Comparison of ENCODE assay signal across 12 mouse cellular contexts in genomic region chr2:93964494-93965160, GRCm38 (mm10). TPM values are rescaled to one million over a fixed set of nuclear protein-coding genes. Genes with fewer than 3 reads are reported as not detected.
DNase-seq lines count a peak whose midpoint lies in the region; ATAC-seq and TF ChIP-seq lines count a peak whose summit lies in the region.
"Had no signal": no experiment of that assay in that cellular context is flagged by ENCODE, and none has a peak within 500 bp of the region (broad histone marks: within the 10 kb centered on the region; RNA-seq: fewer than 3 reads in every experiment).

No protein-coding gene starts in this region.

- 60% methylated on average over 7 of the region's 7 CpGs for WGBS in heart, embryonic 10.5 days
- 29% methylated on average over 7 of the region's 7 CpGs for WGBS in olfactory bulb, adult 2 months

- no peak for ATAC-seq in activated CD4-positive, CD25-positive, alpha-beta regulatory T cell, adult 4 months
- ATAC-seq: CD4-positive, CD25-positive, alpha-beta regulatory T cell, adult 4 months; liver, embryonic 12.5 days had no signal

- H3K27me3 ChIP-seq in heart, embryonic 10.5 days (ENCODE audit: insufficient read depth, poor library complexity, severe bottlenecking): peaks cover 32% of the 10 kb centered on the region

- TF ChIP-seq POLR2A in olfactory bulb, adult 2 months (IDR thresholded peaks at IDR 0.05; ENCODE audit: insufficient read depth, low read depth, low read length): no peak

- peak; percentile 36 to 37 for DNase-seq in heart, postnatal 10 days
- DNase-seq in heart, embryonic 10.5 days (ENCODE audit: low spot score): no peak
- peak; percentile 31 for DNase-seq in right cerebral cortex, postnatal 4 days
- DNase-seq in right cerebral cortex, adult 18-20 months: no peak
- DNase-seq in layer of hippocampus, postnatal 10 days (ENCODE audit: low spot score in 2 of 2): peak; percentile 48 to 66
- DNase-seq in frontal cortex, postnatal 14 days (ENCODE audit: low spot score in 2 of 2): no peak
- DNase-seq: kidney, adult 8-10 months had no signal

- H3K9me3 ChIP-seq in heart, embryonic 10.5 days: no peaks in the 10 kb centered on the region
- H3K9me3 ChIP-seq: liver, embryonic 12.5 days had no signal

- no peak overlapping the region for H3K4me3 ChIP-seq in heart, embryonic 10.5 days
- no peak overlapping the region for H3K4me3 ChIP-seq in olfactory bulb, adult 2 months (ENCODE audit: insufficient read depth, low read depth, low read length)
- H3K4me3 ChIP-seq: heart, adult 2 months; liver, embryonic 12.5 days had no signal

- TF ChIP-seq CTCF in olfactory bulb, adult 2 months (IDR thresholded peaks at IDR 0.05; ENCODE audit: insufficient read depth, low read depth, low read length): no peak

- no peak overlapping the region for H3K27ac ChIP-seq in heart, embryonic 10.5 days
- peak overlapping the region; percentile 86 for H3K27ac ChIP-seq in olfactory bulb, adult 2 months (ENCODE audit: insufficient read depth, low read depth, low read length)
- H3K27ac ChIP-seq: heart, adult 2 months; liver, embryonic 12.5 days had no signal

- intact Hi-C loops in heart, postnatal 10 days (cut with DNase I): no loop called here

- no peaks in the 10 kb centered on the region for H3K36me3 ChIP-seq in heart, embryonic 10.5 days
- H3K36me3 ChIP-seq: liver, embryonic 12.5 days had no signal

- no peaks in the 10 kb centered on the region for H3K4me1 ChIP-seq in heart, embryonic 10.5 days
- H3K4me1 ChIP-seq in olfactory bulb, adult 2 months (ENCODE audit: control insufficient read depth, insufficient read depth, low read length): peaks cover 42% of the 10 kb centered on the region
- H3K4me1 ChIP-seq: liver, embryonic 12.5 days had no signal

RNA-seq across cellular contexts. Expression of gene Gm13889, which starts 7.6 kb away (rescaled TPM):
- total RNA-seq in heart, postnatal 10 days (2021): 10 to 100 TPM; 25.3 to 29.4 TPM
- polyA plus RNA-seq in heart, embryonic 10.5 days (2016; fragmentation: Nextera tagmentation; extraction: Ambion mirVana): 2.6 and 3.1 TPM in 2 replicates
- total RNA-seq in layer of hippocampus, postnatal 10 days (2021): 10 to 100 TPM; 44.4 to 49.5 TPM
- not detected in 2 replicates for polyA plus RNA-seq in olfactory bulb, adult 2 months (2012; ENCODE audit: insufficient read depth, insufficient read length, low replicate concordance, missing spikeins)
- polyA plus RNA-seq in activated CD4-positive, CD25-positive, alpha-beta regulatory T cell, adult 4 months (2017; shearing (Covaris generic)): not detected
- polyA plus RNA-seq: CD4-positive, CD25-positive, alpha-beta regulatory T cell, adult 4 months had no signal

RNA-seq across cellular contexts. Expression of gene Gm27027, which starts 31.5 kb away (rescaled TPM):
- total RNA-seq in heart, postnatal 10 days (2021): 1 to 10 TPM in 1 of 2 experiments, not detected in 1; 1.0 TPM
- polyA plus RNA-seq in heart, embryonic 10.5 days (2016; fragmentation: Nextera tagmentation; extraction: Ambion mirVana): not detected in 2 replicates
- total RNA-seq in layer of hippocampus, postnatal 10 days (2021): not detected
- not detected in 2 replicates for polyA plus RNA-seq in olfactory bulb, adult 2 months (2012; ENCODE audit: insufficient read depth, insufficient read length, low replicate concordance, missing spikeins)
- not detected for polyA plus RNA-seq in activated CD4-positive, CD25-positive, alpha-beta regulatory T cell, adult 4 months (2017; shearing (Covaris generic))
- total RNA-seq: heart, adult 2 months had no signal
- polyA plus RNA-seq: CD4-positive, CD25-positive, alpha-beta regulatory T cell, adult 4 months; heart, adult 2 months; liver, embryonic 12.5 days had no signal

RNA-seq across cellular contexts. Expression of gene Alkbh3, which starts 46.0 kb away (rescaled TPM):
- total RNA-seq in heart, postnatal 10 days (2021): 10 to 100 TPM; 70.0 to 78.2 TPM
- polyA plus RNA-seq in heart, embryonic 10.5 days (2016; fragmentation: Nextera tagmentation; extraction: Ambion mirVana): 66.2 and 74.0 TPM in 2 replicates
- 10 to 100 TPM; 22.6 to 26.9 TPM for total RNA-seq in layer of hippocampus, postnatal 10 days (2021)
- not detected in 2 replicates for polyA plus RNA-seq in olfactory bulb, adult 2 months (2012; ENCODE audit: insufficient read depth, insufficient read length, low replicate concordance, missing spikeins)
- polyA plus RNA-seq in activated CD4-positive, CD25-positive, alpha-beta regulatory T cell, adult 4 months (2017; shearing (Covaris generic)): 10 to 100 TPM; 44.5 to 56.2 TPM

Comparison
In these comparisons a context has a peak if more than half of its experiments do, and no peak if none do; other contexts are left out.
1. DNase-seq: peak in heart, postnatal 10 days (2 of 2), right cerebral cortex, postnatal 4 days (single experiment) and layer of hippocampus, postnatal 10 days (2 of 2); none in heart, embryonic 10.5 days (single experiment), right cerebral cortex, adult 18-20 months (single experiment) and frontal cortex, postnatal 14 days (0 of 2).
2. RNA of gene Alkbh3, which starts 46.0 kb away (polyA plus RNA-seq): 66.2 to 74.0 TPM in heart, embryonic 10.5 days and 44.5 to 56.2 TPM in activated CD4-positive, CD25-positive, alpha-beta regulatory T cell, adult 4 months; not detected in olfactory bulb, adult 2 months; every median in the first group is over 10 times any median in the second.